Mouse (Mus musculus): Measurements from ENCODE around the gene Gabbr1. TPM values are rescaled to one million over a fixed set of nuclear protein-coding genes. Genes with fewer than 3 reads are reported as not detected.
A peak's percentile ranks its signal among the peaks of the same experiment; 100 is the strongest.

Gene Gabbr1
- total RNA-seq, 2 experiments from 2014 or later = 22.1 to 40.3 TPM

DNA sequence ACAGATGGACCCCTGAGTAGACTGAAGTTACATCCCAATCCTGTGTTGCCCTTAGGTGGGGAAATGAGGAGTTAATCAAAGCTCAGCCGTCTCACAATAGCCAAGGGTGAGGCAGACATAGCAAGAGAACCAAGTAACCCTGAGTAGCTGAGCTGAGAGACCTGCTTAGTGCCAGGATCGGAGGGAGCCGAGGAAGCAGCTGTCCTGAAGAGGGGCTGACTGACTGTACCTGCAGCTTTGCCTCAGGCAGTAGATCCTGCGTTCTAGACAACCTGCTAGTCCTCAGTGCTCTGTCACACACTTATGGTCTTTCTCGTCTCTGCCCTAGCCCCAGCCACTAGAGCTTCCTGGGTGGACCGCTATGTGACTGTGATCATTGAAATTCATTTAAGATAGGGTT, 29.4 kb downstream of the Gabbr1 start:
- no peak for DNase-seq

- no peak for DNase-seq
These were observed 30.0 kb downstream of the Gabbr1 start for GRCm38 (mm10) chr17:37075766-37076165.

- DNase-seq = no peak
These were observed 32.4 kb downstream of the Gabbr1 start for GRCm38 (mm10) chr17:37078193-37078592.

DNA sequence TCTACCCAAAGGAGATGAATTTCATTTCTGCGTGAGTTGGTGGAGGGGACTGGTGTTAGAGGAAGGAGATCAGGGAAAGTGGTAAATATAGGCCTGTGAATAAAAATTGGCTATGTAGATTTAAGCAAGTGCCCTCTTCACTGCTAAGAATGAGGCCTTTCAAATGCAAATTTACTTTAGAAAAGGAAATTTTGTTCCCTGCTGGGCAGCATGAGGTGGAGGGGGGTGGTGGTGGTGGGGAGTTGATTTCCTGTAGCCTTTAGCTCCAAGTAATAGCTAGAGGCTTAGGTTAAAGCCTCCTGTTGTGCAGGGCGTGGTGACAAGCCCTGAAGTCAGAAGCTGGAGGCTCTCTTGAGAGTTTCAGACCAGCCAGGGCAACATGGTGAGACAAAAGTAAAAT, 33.2 kb downstream of the Gabbr1 start:
- DNase-seq = no peak

DNA sequence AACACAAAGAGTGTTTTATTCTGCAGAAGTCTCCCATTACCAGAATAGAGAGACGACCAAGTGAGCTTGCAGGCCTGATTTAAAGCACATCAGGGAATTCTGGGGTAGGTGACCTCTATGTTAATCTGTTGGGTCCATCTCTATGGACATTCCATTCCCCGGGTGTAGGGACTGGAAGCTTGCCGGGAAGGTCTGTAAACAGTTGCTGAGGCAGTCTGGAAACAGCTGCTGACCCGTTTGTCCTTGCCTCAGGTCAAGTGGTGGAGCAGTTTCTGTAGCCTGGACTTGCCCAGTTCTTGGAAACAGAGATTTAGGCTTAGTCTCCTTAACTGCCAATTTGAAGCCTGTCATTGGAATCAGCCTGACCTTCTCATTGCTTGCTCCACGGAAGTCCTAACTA, 34.4 kb downstream of the Gabbr1 start:
- no peak for DNase-seq

DNA sequence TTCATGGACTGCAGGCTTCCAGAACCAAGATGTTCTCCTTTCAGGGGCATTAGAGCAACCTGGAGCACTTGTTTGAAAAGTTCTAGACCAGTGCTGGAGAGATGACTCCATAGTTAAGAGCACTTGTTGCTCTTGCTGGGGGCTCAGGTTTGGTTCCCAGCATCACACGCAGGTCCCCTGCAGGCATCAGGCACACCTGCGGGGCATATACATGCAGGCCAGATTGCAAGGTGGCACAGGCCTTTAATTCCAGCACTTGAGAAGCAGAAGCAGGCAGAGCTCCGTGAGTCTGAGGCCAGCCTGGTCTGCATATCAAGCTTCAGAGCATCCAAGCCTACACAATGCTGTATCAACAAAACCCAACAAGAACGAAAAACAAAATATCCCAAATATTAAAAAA, 35.9 kb downstream of the Gabbr1 start:
- DNase-seq = no peak

- DNase-seq = peak; percentile 77
These were observed 37.6 kb downstream of the Gabbr1 start for GRCm38 (mm10) chr17:37083327-37083726.

GRCm38 (mm10) chr17:37084632-37085031, 38.9 kb downstream of the Gabbr1 start:
- no peak for DNase-seq

DNA sequence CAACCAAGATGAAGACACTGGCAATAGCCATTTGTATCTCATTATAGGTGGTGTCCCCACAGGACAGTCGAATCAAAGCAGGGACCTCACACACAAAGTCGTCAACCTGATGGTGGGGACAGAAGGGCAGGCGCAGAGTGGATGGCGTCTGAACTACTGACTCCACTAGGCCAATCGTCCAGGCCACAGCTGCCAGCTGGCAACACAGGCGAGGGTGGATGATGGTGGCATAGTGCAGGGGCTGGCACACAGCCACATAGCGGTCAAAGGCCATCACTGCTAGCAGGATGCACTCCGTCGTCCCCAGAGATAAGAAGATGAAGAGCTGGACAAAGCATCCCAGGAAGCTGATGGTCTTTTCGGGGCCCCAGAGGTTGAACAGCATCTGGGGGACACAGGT, 39.8 kb downstream of the Gabbr1 start:
- no peak for DNase-seq

DNA sequence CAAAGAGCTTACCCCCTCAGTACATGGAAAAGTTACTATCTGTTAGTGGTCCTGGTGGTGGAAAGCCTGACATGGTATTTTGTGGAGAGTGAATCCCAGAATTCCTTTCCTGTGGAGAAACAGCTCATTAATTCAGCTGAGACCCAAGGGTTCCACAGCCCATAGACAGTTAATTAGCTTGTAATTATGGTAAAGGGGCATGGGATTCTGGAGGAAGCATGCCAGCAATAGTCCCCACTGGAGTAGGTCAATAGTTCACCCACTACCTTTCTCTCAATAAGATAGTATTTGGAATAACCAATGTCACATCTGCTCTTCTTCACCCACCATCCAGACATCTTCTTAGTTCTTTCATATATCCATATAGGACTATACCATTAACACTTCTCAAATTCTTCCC, 42.6 kb downstream of the Gabbr1 start, which contains the start of gene Olfr90:
Olfr90 (minus strand) TSS at position 101 of the 400 bp plus-strand sequence.
- no peak for DNase-seq

DNA sequence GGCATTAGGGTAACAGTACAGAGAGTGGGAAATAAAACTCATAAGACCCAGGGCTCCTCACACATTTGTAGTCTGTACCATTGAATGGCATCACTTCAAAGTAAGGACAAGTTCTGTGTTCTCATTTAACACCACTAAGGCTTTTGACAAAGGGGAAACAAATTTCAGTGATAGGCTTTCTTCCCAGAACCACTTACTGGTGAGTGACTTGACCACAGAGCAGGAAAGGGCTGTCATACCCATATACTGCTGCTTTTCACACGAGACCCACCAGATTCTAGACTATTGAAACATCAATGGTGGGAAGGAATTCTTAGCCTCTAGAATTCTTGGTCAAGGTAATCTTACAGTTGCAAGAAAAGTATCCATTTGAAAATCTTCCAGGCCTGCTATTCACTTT, 46.4 kb downstream of the Gabbr1 start:
- no peak for DNase-seq

- DNase-seq = no peak
These were observed 47.5 kb downstream of the Gabbr1 start for GRCm38 (mm10) chr17:37093289-37093688.

DNA sequence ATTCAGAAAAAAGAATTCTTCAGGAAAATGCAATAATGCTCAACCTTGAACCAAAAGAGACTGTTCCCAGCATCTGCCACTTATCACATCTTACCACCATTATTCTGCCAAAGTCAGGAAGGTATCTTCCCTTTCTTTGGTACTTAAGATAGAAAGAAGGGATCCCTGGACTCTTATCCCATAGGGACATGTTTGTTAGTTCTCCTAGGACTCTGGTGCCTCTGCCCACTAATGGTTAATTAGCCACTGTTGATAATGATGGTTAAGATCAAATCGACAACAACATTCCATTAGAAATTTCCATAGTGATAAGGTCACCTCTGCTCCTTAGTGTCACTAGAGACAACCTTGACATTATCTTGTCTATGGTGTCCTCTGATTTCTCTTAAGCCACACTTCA, 52.4 kb downstream of the Gabbr1 start, which contains the start of gene Olfr91:
Olfr91 (minus strand) TSS at position 101 of the 400 bp plus-strand sequence.
- no peak for DNase-seq

- DNase-seq = no peak
These were observed 74.2 kb downstream of the Gabbr1 start, which contains the start of gene Olfr92 for GRCm38 (mm10) chr17:37119988-37120387. Olfr92 (minus strand) TSS chr17:37120088.

Other genes with a start within 250 kb of the Gabbr1 start
- not detected for gene H2-M10.6, start 233.8 kb upstream of the Gabbr1 start, total RNA-seq (2021)
- 10 to 100 TPM; 43.1 to 49.5 TPM for gene Trim26, start 208.8 kb upstream of the Gabbr1 start, total RNA-seq (2021)
- gene Trim15, start 178.8 kb upstream of the Gabbr1 start, total RNA-seq (2021) = not detected
- 1 to 10 TPM; 2.1 to 5.4 TPM for gene Trim10, start 176.4 kb upstream of the Gabbr1 start, total RNA-seq (2021)
- not detected for gene Trim40, start 155.8 kb upstream of the Gabbr1 start, total RNA-seq (2021)
- gene Trim31, start 147.8 kb upstream of the Gabbr1 start, total RNA-seq (2021) = not detected
- gene Rnf39, start 103.0 kb upstream of the Gabbr1 start, total RNA-seq (2021) = under 1 TPM in 1 of 2 experiments, not detected in 1; 0.33 TPM
- 10 to 100 TPM; 58.5 to 62.7 TPM for gene Ppp1r11, start 94.2 kb upstream of the Gabbr1 start, total RNA-seq (2021)
- gene Znrd1, start 87.4 kb upstream of the Gabbr1 start, total RNA-seq (2021) = 10 to 100 TPM; 34.5 to 40.5 TPM
- gene Znrd1as, start 87.4 kb upstream of the Gabbr1 start, total RNA-seq (2021) = 10 to 100 TPM; 10.1 to 11.1 TPM
- gene 2410137M14Rik, start 64.7 kb upstream of the Gabbr1 start, total RNA-seq (2021) = not detected
- gene H2-M5, start 56.4 kb upstream of the Gabbr1 start, total RNA-seq (2021) = not detected
- 1 to 10 TPM; 4.0 to 7.7 TPM for gene Zfp57, start 44.8 kb upstream of the Gabbr1 start, total RNA-seq (2021)
- gene Mog, start 22.6 kb upstream of the Gabbr1 start, total RNA-seq (2021) = not detected
- gene Olfr90, start 42.5 kb downstream of the Gabbr1 start, total RNA-seq (2021) = not detected
- not detected for gene Olfr91, start 52.3 kb downstream of the Gabbr1 start, total RNA-seq (2021)
- gene Olfr92, start 74.1 kb downstream of the Gabbr1 start, total RNA-seq (2021) = not detected
- gene Olfr93, start 115.5 kb downstream of the Gabbr1 start, total RNA-seq (2021) = not detected
- under 1 TPM; 0.78 to 0.88 TPM for gene Ubd, start 147.9 kb downstream of the Gabbr1 start, total RNA-seq (2021)
- not detected for gene Olfr94, start 155.0 kb downstream of the Gabbr1 start, total RNA-seq (2021)
- not detected for gene Olfr95, start 167.2 kb downstream of the Gabbr1 start, total RNA-seq (2021)
- not detected for gene Olfr96, start 174.2 kb downstream of the Gabbr1 start, total RNA-seq (2021)
- not detected for gene Olfr97, start 191.4 kb downstream of the Gabbr1 start, total RNA-seq (2021)
- gene Olfr98, start 217.8 kb downstream of the Gabbr1 start, total RNA-seq (2021) = not detected
- 1 to 10 TPM; 4.6 to 5.0 TPM for gene H2-M3, start 224.3 kb downstream of the Gabbr1 start, total RNA-seq (2021)
- not detected for gene Olfr99, start 237.5 kb downstream of the Gabbr1 start, total RNA-seq (2021)

All from adrenal gland, postnatal 10 days (tissue).